Mouse (Mus musculus) heart, embryonic 12.5 days (tissue): Measurements from ENCODE around the gene Ifi213. TPM values are rescaled to one million over a fixed set of nuclear protein-coding genes. Genes with fewer than 3 reads are reported as not detected.
"Not testable (repeated sequence)": the region's sequence is repeated elsewhere in the genome, so short reads cannot be mapped to it uniquely, and the experiment has no call there.

Experiments used
- ATAC-seq: fragments of 200-750 bp; cut with Nextera tagmentation; 2 replicates; pipeline ENCODE4 v1.8.0; 2017; ENCODE audit warnings: moderate TSS enrichment, moderate library complexity; ENCODE audit not compliant: insufficient number of reproducible peaks, low FRiP score
- H3K27ac ChIP-seq: fragments of 300-500 bp; sonication (generic); 2 replicates; pipeline ENCODE4 v1.5.1; 2016; ENCODE audit warnings: mild to moderate bottlenecking, moderate library complexity; ENCODE audit not compliant: poor library complexity, severe bottlenecking
- H3K27me3 ChIP-seq: fragments of 300-500 bp; sonication (generic); replicated peaks from 2 replicates; pipeline ENCODE4 v1.6.1; 2016; ENCODE audit warnings: mild to moderate bottlenecking, moderate library complexity
- H3K36me3 ChIP-seq: fragments of 300-500 bp; sonication (generic); 2 replicates; pipeline ENCODE4 v1.6.1; 2016; ENCODE audit warnings: mild to moderate bottlenecking, moderate library complexity
- H3K4me1 ChIP-seq: fragments of 300-500 bp; sonication (generic); replicated peaks from 2 replicates; pipeline ENCODE4 v1.6.1; 2016; ENCODE audit warnings: mild to moderate bottlenecking
- H3K4me2 ChIP-seq: fragments of 300-500 bp; sonication (generic); 2 replicates; pipeline ENCODE4 v1.6.1; 2016; ENCODE audit warnings: mild to moderate bottlenecking, moderate library complexity
- H3K4me3 ChIP-seq: fragments of 300-500 bp; sonication (generic); 2 replicates; pipeline ENCODE4 v1.5.1; 2016; ENCODE audit warnings: mild to moderate bottlenecking
- H3K9ac ChIP-seq: fragments of 300-500 bp; sonication (generic); 2 replicates; pipeline ENCODE4 v1.6.1; 2016; ENCODE audit warnings: mild to moderate bottlenecking, moderate library complexity
- H3K9me3 ChIP-seq: fragments of 300-500 bp; sonication (generic); replicated peaks from 2 replicates; pipeline ENCODE4 v1.6.1; 2016; ENCODE audit warnings: mild to moderate bottlenecking, moderate library complexity
- WGBS: fragments of 180-500 bp; shearing (Covaris S2); methylation state at CpG from one replicate; pipeline ENCODE4 v1.1.7; 2016; 5-methylcytosine and 5-hydroxymethylcytosine counted together
- microRNA-seq: library from miRNA; unstranded; fragments of <30 nt; microRNA quantifications from one replicate; pipeline ENCODE4, GENCODE M21; 2017
- polyA plus RNA-seq: library from polyadenylated mRNA; unstranded; fragments of >200 nt; fragmentation: Nextera tagmentation; extraction: Ambion mirVana; gene quantifications from 2 replicates; pipeline ENCODE4 v1.2.1, GENCODE M21; 2016

Ifi213 gene
- polyA plus RNA-seq, 1 experiment from 2014 or later = 0.11 TPM

- not testable (repeated sequence) for H3K9me3 ChIP-seq, H3K27me3 ChIP-seq, ATAC-seq, H3K9ac ChIP-seq, H3K36me3 ChIP-seq, H3K4me1 ChIP-seq, H3K27ac ChIP-seq, H3K4me2 ChIP-seq, H3K4me3 ChIP-seq
- WGBS = 72% methylated on average over 5 of the region's 5 CpGs
Observed at GRCm38 (mm10) chr1:173550491-173551050, 48.5 kb downstream of the Ifi213 start.

DNA sequence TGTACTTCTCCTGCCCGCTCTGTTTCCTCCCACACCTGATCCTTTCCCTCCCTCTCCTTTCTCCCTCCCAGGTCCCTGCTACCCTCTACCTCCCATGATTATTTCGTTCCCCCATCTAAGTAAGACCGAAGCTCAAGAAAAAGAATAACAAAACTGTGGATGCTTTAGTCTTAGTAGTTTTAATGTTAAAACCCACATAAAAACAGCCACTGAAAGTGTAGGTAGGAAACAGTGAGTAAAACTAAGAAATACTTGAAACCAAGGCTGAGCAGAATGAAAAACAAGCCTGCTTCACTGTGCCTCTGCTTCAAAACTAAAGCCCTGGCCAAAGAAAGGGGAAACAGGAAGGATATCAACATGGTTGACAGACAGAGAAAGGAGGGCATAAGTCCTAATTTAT lies 50.3 kb downstream of the Ifi213 start:
- H3K36me3 ChIP-seq, H3K27ac ChIP-seq, H3K27me3 ChIP-seq, H3K9ac ChIP-seq, H3K4me1 ChIP-seq, H3K9me3 ChIP-seq, ATAC-seq, H3K4me2 ChIP-seq, H3K4me3 ChIP-seq: not testable (repeated sequence)
- WGBS = 78% methylated on average over 3 of the region's 3 CpGs

DNA sequence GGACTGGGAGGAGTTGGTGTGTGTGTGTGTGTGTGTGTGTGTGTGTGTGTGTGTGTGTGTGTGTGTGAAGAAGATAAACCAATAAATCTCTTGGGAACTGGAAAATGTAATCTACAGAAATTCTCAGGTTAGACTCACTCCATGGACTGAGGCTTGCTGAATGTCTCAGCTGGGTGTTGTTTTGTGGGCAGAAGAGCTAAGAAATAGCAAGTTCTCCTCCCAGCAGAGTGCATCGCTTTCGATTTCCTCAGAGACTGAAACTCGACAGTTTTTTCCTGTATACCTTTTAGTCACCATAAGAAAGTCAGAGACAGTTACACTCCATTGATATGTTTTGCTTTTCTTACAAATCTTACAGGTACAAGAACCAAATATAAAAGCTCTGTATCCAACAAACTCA lies 63.3 kb downstream of the Ifi213 start, which contains the start of gene Ifi214:
TSS of gene Ifi214 (minus strand) at position 167 of the 400 bp plus-strand sequence.
- H3K4me2 ChIP-seq, H3K9me3 ChIP-seq, H3K4me1 ChIP-seq, ATAC-seq, H3K4me3 ChIP-seq, H3K36me3 ChIP-seq, H3K9ac ChIP-seq, H3K27ac ChIP-seq, H3K27me3 ChIP-seq: not testable (repeated sequence)
- 83% methylated on average over 3 of the region's 3 CpGs for WGBS

DNA sequence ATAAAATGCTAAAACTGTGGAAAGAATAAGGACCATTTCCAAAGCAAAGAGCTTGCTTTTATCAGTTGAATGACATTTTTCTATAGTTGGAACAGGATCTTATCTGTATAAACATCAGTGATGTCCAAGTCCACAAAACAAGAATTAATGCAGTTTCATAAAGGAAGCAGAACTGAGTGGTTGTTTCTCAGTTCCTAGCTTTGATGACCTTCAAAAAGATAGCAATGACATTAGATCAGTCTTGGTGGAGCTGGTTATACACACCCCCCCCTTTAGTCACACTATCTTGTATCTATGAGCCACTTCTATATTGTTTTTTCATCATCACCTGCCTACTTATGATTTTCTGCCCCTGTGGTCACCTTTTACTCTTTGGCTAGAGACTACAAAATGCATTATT lies 77.6 kb downstream of the Ifi213 start:
- Histone ChIP-seq H3K9ac (no peak overlapping the region), H3K36me3 (no peaks in the 10 kb centered on the region), H3K4me2 (no peak overlapping the region), H3K9me3 (no peaks in the 10 kb centered on the region), H3K27me3 (no peaks in the 10 kb centered on the region), H3K4me1 (no peaks in the 10 kb centered on the region), H3K27ac (no peak overlapping the region), H3K4me3 (no peak overlapping the region)
- ATAC-seq = no peak

Small RNA genes lying within 50 kb of the gene (microRNA-seq; reads per million reads assigned to microRNA genes)
- gene Gm44339 (not detected), gene Gm44481 (not detected)

Other genes with a start within 250 kb of the Ifi213 start
- gene Aim2, start 248.4 kb downstream of the Ifi213 start, polyA plus RNA-seq = 2.4 and 3.0 TPM in 2 replicates
- 0.57 TPM in 2 replicates for gene Cadm3, start 231.6 kb downstream of the Ifi213 start, polyA plus RNA-seq
- not detected in 2 replicates for gene Ifi206, start 108.2 kb downstream of the Ifi213 start, polyA plus RNA-seq
- gene Ifi214, start 63.3 kb downstream of the Ifi213 start, polyA plus RNA-seq = not detected in 2 replicates
- 0.05 and 0.06 TPM in 2 replicates for gene Ifi209, start 31.6 kb upstream of the Ifi213 start, polyA plus RNA-seq
- 0.06 TPM in 2 replicates for gene Ifi208, start 74.4 kb upstream of the Ifi213 start, polyA plus RNA-seq
- 0.15 and 0.30 TPM in 2 replicates for gene Ifi207, start 142.5 kb upstream of the Ifi213 start, polyA plus RNA-seq
- gene Ifi204, start 167.7 kb upstream of the Ifi213 start, polyA plus RNA-seq = 0.37 and 0.81 TPM in 2 replicates